Mouse (Mus musculus): ENCODE results near the gene Isg20. TPM values are rescaled to one million over a fixed set of nuclear protein-coding genes. Genes with fewer than 3 reads are reported as not detected.

Gene Isg20
- polyA plus RNA-seq, 1 experiment from 2014 or later: 26.2 TPM

GRCm38 (mm10) chr7:78924796-78925195 is 11.6 kb downstream of the Isg20 start:
- Histone ChIP-seq H3K36me3 (no peaks in the 10 kb centered on the region), H3K9ac (no peak overlapping the region), H3K27ac (no peak overlapping the region), H3K27me3 (peaks cover 5% of the 10 kb centered on the region; the same call in 1 of the 2 replicates), H3K4me2 (no peak overlapping the region), H3K4me1 (replicated peaks) (peaks cover 7% of the 10 kb centered on the region), H3K9me3 (replicated peaks) (no peaks in the 10 kb centered on the region), H3K4me3 (replicated peaks) (no peak overlapping the region)
- DNase-seq (no peak), ATAC-seq (ENCODE audit: low read depth) (no peak)
- WGBS (ENCODE audit: insufficient replicate concordance): 61% methylated on average over 7 of the region's 7 CpGs

GRCm38 (mm10) chr7:78925680-78926079 is 12.5 kb downstream of the Isg20 start:
- Histone ChIP-seq H3K4me2 (no peak overlapping the region), H3K9ac (no peak overlapping the region), H3K4me3 (replicated peaks) (no peak overlapping the region), H3K27me3 (peaks cover 5% of the 10 kb centered on the region; the same call in 1 of the 2 replicates), H3K36me3 (no peaks in the 10 kb centered on the region), H3K4me1 (replicated peaks) (peaks cover 7% of the 10 kb centered on the region), H3K9me3 (replicated peaks) (no peaks in the 10 kb centered on the region), H3K27ac (no peak overlapping the region)
- no peak for DNase-seq
- 70% methylated on average over 7 of the region's 7 CpGs for WGBS (ENCODE audit: insufficient replicate concordance)
- no peak for ATAC-seq (ENCODE audit: low read depth)

- peaks cover 7% of the 10 kb centered on the region for H3K4me1 ChIP-seq (replicated peaks)
- no peak overlapping the region for H3K9ac ChIP-seq
- no peaks in the 10 kb centered on the region for H3K36me3 ChIP-seq
- peaks cover 5% of the 10 kb centered on the region; the same call in 1 of the 2 replicates for H3K27me3 ChIP-seq
- H3K27ac ChIP-seq: no peak overlapping the region
- H3K9me3 ChIP-seq (replicated peaks): no peaks in the 10 kb centered on the region
- no peak overlapping the region for H3K4me2 ChIP-seq
- no peak overlapping the region for H3K4me3 ChIP-seq (replicated peaks)
- DNase-seq (no peak), ATAC-seq (ENCODE audit: low read depth) (no peak)
- 70% methylated on average over 9 of the region's 9 CpGs for WGBS (ENCODE audit: insufficient replicate concordance)
These were observed 12.9 kb downstream of the Isg20 start for GRCm38 (mm10) chr7:78926156-78926555.

GRCm38 (mm10) chr7:78927266-78927665 is 14.0 kb downstream of the Isg20 start:
- peaks cover 7% of the 10 kb centered on the region for H3K4me1 ChIP-seq (replicated peaks)
- H3K36me3 ChIP-seq: no peaks in the 10 kb centered on the region
- DNase-seq: no peak
- no peak overlapping the region for H3K9ac ChIP-seq
- 40% methylated on average over 3 of the region's 3 CpGs for WGBS (ENCODE audit: insufficient replicate concordance)
- H3K27me3 ChIP-seq: peaks cover 5% of the 10 kb centered on the region; the same call in 1 of the 2 replicates
- H3K9me3 ChIP-seq (replicated peaks): no peaks in the 10 kb centered on the region
- no peak for ATAC-seq (ENCODE audit: low read depth)
- H3K27ac ChIP-seq: no peak overlapping the region
- no peak overlapping the region for H3K4me2 ChIP-seq
- no peak overlapping the region for H3K4me3 ChIP-seq (replicated peaks)

- Histone ChIP-seq H3K4me3 (replicated peaks) (no peak overlapping the region), H3K27me3 (no peaks in the 10 kb centered on the region), H3K36me3 (no peaks in the 10 kb centered on the region), H3K4me1 (replicated peaks) (peaks cover 4% of the 10 kb centered on the region; the same call in 1 of the 2 replicates), H3K9ac (no peak overlapping the region), H3K27ac (no peak overlapping the region), H3K9me3 (replicated peaks) (no peaks in the 10 kb centered on the region), H3K4me2 (no peak overlapping the region)
- WGBS (ENCODE audit: insufficient replicate concordance): 49% methylated on average over 19 of the region's 19 CpGs
- DNase-seq (no peak), ATAC-seq (ENCODE audit: low read depth) (no peak)
These were observed 25.9 kb downstream of the Isg20 start for GRCm38 (mm10) chr7:78938957-78939602.

GRCm38 (mm10) chr7:78940971-78941370 is 27.7 kb downstream of the Isg20 start:
- H3K4me3 ChIP-seq (replicated peaks): no peak overlapping the region
- 26% methylated on average over 3 of the region's 3 CpGs for WGBS (ENCODE audit: insufficient replicate concordance)
- H3K27ac ChIP-seq: no peak overlapping the region
- no peaks in the 10 kb centered on the region for H3K36me3 ChIP-seq
- peaks cover 4% of the 10 kb centered on the region; the same call in 1 of the 2 replicates for H3K4me1 ChIP-seq (replicated peaks)
- H3K27me3 ChIP-seq: no peaks in the 10 kb centered on the region
- H3K9me3 ChIP-seq (replicated peaks): no peaks in the 10 kb centered on the region
- no peak overlapping the region for H3K4me2 ChIP-seq
- H3K9ac ChIP-seq: no peak overlapping the region
- ATAC-seq (ENCODE audit: low read depth) (peak; percentile 51; the same call in 1 of the 2 replicates), DNase-seq (no peak)

- Histone ChIP-seq H3K4me2 (no peak overlapping the region), H3K36me3 (no peaks in the 10 kb centered on the region), H3K9ac (no peak overlapping the region), H3K4me1 (replicated peaks) (peaks cover 4% of the 10 kb centered on the region; the same call in 1 of the 2 replicates), H3K9me3 (replicated peaks) (no peaks in the 10 kb centered on the region), H3K4me3 (replicated peaks) (no peak overlapping the region), H3K27me3 (no peaks in the 10 kb centered on the region), H3K27ac (no peak overlapping the region)
- 26% methylated on average over 2 of the region's 2 CpGs for WGBS (ENCODE audit: insufficient replicate concordance)
- ATAC-seq (ENCODE audit: low read depth): peak; percentile 60; the same call in 1 of the 2 replicates
- no peak for DNase-seq
These were observed 29.3 kb downstream of the Isg20 start for GRCm38 (mm10) chr7:78942544-78942943.

- Histone ChIP-seq H3K4me3 (replicated peaks) (no peak overlapping the region), H3K27ac (no peak overlapping the region), H3K36me3 (no peaks in the 10 kb centered on the region), H3K9ac (no peak overlapping the region), H3K27me3 (no peaks in the 10 kb centered on the region), H3K4me1 (replicated peaks) (no peaks in the 10 kb centered on the region), H3K9me3 (replicated peaks) (no peaks in the 10 kb centered on the region), H3K4me2 (no peak overlapping the region)
- 28% methylated on average over 11 of the region's 11 CpGs for WGBS (ENCODE audit: insufficient replicate concordance)
- DNase-seq: no peak
- ATAC-seq (ENCODE audit: low read depth): no peak
These were observed 40.8 kb downstream of the Isg20 start for GRCm38 (mm10) chr7:78953886-78954572.

- no peak overlapping the region for H3K27ac ChIP-seq
- no peaks in the 10 kb centered on the region for H3K36me3 ChIP-seq
- no peak for ATAC-seq (ENCODE audit: low read depth)
- H3K4me2 ChIP-seq: no peak overlapping the region
- 58% methylated on average over 6 of the region's 6 CpGs for WGBS (ENCODE audit: insufficient replicate concordance)
- no peaks in the 10 kb centered on the region for H3K27me3 ChIP-seq
- H3K9me3 ChIP-seq (replicated peaks): no peaks in the 10 kb centered on the region
- H3K4me1 ChIP-seq (replicated peaks): no peaks in the 10 kb centered on the region
- H3K9ac ChIP-seq: no peak overlapping the region
- no peak for DNase-seq
- H3K4me3 ChIP-seq (replicated peaks): no peak overlapping the region
These were observed 41.4 kb downstream of the Isg20 start for GRCm38 (mm10) chr7:78954619-78955018.

- 70% methylated on average over 6 of the region's 6 CpGs for WGBS (ENCODE audit: insufficient replicate concordance)
These were observed 41.9 kb downstream of the Isg20 start for GRCm38 (mm10) chr7:78955086-78955485.

GRCm38 (mm10) chr7:78958499-78959073 is 45.4 kb downstream of the Isg20 start:
- H3K27me3 ChIP-seq: no peaks in the 10 kb centered on the region
- H3K9ac ChIP-seq: no peak overlapping the region
- no peaks in the 10 kb centered on the region for H3K4me1 ChIP-seq (replicated peaks)
- no peaks in the 10 kb centered on the region for H3K36me3 ChIP-seq
- no peaks in the 10 kb centered on the region for H3K9me3 ChIP-seq (replicated peaks)
- no peak overlapping the region for H3K4me2 ChIP-seq
- ATAC-seq (ENCODE audit: low read depth): no peak
- DNase-seq: no peak
- no peak overlapping the region for H3K4me3 ChIP-seq (replicated peaks)
- WGBS (ENCODE audit: insufficient replicate concordance): 53% methylated on average over 6 of the region's 6 CpGs
- H3K27ac ChIP-seq: no peak overlapping the region

More at GRCm38 (mm10) chr7:78955086-78955485, 41.9 kb downstream of the Isg20 start:
- Histone ChIP-seq H3K9ac (no peak overlapping the region), H3K27ac (no peak overlapping the region), H3K9me3 (replicated peaks) (no peaks in the 10 kb centered on the region), H3K36me3 (no peaks in the 10 kb centered on the region), H3K4me2 (no peak overlapping the region), H3K4me3 (replicated peaks) (no peak overlapping the region), H3K27me3 (no peaks in the 10 kb centered on the region), H3K4me1 (replicated peaks) (no peaks in the 10 kb centered on the region)
- DNase-seq (no peak), ATAC-seq (ENCODE audit: low read depth) (no peak)

Measured in liver, embryonic 13.5 days (tissue).